Mouse (Mus musculus) kidney, adult 8-10 months (tissue): ENCODE measurements around the gene 1600014C23Rik.

Experiments used
- DNase-seq, 2 experiments: peaks; one replicate each; pipeline ENCODE4 v3.0.0; 2022

Gene 1600014C23Rik

GRCm38 (mm10) chr17:45751359-45751758, 17.7 kb upstream of the 1600014C23Rik start:
- DNase-seq = no peak

- peak; percentile 46 to 72 for DNase-seq
These were observed 15.5 kb upstream of the 1600014C23Rik start for GRCm38 (mm10) chr17:45749100-45749499.

DNA sequence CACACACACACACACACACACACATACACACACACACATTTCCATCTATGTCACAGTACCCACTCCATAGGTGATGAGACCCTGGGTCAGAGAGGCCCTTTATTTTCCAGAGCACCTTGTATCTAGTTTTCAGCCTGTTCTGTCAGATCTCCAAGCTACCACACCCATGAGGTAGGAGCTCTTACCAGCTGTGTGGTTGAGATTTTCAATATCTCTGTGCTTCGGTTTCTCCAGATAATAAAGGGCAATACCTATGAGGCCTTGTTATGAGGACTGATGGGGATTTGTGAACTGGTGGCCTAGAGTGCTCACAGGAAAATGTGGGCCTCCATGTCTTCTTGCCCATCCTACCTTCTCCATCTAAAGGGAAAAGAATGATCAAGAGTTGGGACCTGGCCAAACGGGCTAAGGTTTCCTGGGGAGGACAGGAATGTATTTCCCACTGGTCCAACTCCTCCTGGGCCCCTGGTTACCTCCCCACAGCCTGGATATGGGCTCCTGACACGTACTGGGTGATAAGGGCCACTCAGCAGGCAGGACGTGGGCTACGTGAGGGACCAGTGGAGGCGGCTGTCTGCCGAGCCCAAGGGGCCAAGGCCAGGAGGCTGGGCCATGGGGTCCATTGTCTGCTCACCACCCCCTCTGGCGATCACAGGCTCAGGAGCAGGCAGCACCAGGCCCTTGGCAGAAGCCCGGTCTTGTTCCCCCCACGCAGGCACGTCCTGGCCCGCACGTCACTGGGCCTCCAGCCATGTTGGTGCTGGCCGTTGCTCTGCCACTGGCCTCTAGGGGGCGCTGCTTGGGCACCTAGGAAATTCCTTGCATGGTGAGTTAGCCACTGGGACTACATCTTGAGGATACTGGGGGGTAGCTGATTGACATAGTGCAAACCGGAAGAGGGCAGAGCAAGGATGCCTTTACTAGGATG, 14.5 kb upstream of the 1600014C23Rik start:
- no peak for DNase-seq

DNA sequence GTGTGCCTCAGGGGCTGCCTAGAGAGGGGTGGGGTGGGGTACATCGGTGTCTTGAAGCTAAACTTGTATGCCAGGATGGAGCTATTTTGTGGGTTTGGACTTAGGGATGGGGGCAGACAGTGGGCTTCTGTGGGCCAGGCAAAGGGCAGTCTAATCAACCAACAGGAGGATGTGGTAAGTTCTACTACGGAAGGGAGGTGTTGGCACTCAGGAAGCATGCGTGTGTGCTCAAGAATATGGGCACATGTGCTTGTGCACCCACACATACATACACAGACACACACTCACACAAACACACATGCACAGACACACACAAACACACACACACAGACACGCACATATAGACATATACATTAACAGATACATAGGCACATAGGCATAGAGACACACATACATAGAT, 13.6 kb upstream of the 1600014C23Rik start:
- DNase-seq = no peak

GRCm38 (mm10) chr17:45746755-45747154, 13.1 kb upstream of the 1600014C23Rik start:
- no peak for DNase-seq

DNA sequence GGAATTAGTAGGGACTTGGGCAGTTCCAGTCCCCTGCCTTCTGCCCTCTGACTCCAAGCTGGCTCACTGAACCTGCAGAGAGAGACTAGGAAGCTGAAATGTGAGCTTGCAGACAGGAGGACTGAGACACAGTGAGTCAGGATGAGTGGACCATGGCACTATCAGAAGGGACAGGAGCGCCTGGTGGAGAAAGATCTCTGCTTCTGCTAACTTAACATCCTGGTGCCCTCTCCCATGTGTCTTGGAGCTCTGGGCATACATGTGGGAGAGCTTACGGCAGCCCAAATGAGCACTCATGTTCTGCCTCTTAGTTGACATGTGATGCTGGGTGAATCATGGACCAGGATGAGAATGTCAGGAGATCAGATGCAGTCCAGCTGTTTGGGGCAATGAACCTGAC, 12.0 kb upstream of the 1600014C23Rik start:
- no peak for DNase-seq

GRCm38 (mm10) chr17:45742371-45743147, 8.9 kb upstream of the 1600014C23Rik start:
- no peak for DNase-seq

GRCm38 (mm10) chr17:45737078-45737601, 3.5 kb upstream of the 1600014C23Rik start:
- DNase-seq = no peak

GRCm38 (mm10) chr17:45736311-45737077, 2.9 kb upstream of the 1600014C23Rik start:
- DNase-seq = peak; percentile 66 to 68

DNA sequence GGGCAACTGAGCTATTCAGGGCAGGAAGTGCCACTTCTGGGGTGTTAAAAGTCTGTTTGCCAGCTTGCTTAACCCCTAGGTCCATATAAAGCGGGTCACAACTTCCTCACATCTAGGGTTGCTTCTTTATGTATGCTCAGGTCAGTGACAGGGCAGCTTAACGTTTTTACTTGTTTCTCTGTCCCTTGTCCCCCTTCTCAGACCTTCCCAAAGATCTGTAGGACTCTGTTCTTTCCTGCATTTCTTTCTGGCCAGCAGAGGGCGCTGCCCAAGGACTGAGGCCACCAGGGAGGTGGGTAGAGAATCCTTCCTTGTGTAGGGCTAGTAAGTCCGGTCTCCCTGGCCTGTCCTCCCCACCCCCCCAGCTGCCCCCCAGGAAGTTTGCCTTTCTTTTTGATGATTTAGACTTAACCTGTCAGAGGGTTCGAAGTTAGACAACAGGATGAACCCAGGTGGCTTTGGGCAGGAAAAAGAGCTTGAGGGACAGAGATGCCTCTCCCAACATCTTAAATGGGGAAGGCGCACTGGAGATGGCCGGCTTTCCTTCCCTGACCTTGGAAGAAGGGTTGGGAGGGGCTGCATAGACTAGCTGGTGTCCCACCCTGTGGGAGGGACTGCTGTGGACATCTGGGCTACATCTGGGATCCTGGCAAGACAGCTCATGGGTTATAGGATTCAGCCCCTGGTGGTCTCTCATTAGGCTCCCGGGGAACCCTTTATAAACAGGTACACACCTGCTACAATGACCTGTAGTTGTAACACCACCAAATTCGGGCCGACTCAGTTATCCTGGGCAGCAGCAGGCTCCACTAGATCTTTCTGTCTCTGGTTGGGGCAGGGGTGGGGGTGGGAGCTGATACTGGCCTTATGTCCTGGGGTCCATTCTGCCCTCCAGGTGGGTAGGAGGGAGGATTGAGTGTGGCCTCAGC, 2.0 kb upstream of the 1600014C23Rik start:
- peak; percentile 56 to 83 for DNase-seq

DNA sequence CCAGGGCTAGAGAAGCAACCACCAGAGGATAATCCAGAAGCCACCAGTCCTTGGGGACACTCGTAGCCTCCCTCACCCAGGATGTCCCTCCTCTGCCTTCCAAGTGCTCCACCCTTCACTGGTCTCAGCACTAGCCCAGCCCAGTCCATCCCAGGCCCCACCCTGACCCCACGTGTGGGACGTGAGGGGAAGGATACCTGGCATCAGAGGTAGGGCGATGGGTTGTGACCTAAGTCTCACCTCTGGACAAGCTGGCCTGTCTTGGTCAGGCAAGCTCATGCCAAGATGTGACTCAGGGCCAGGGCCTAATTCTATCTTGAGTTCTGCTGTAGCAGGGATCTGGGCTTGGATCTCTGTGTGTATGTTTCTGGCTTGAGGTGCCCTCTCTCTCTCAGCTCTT, 1.2 kb upstream of the 1600014C23Rik start:
- no peak for DNase-seq

GRCm38 (mm10) chr17:45734333-45734732, 689 bp upstream of the 1600014C23Rik start:
- no peak for DNase-seq

DNA sequence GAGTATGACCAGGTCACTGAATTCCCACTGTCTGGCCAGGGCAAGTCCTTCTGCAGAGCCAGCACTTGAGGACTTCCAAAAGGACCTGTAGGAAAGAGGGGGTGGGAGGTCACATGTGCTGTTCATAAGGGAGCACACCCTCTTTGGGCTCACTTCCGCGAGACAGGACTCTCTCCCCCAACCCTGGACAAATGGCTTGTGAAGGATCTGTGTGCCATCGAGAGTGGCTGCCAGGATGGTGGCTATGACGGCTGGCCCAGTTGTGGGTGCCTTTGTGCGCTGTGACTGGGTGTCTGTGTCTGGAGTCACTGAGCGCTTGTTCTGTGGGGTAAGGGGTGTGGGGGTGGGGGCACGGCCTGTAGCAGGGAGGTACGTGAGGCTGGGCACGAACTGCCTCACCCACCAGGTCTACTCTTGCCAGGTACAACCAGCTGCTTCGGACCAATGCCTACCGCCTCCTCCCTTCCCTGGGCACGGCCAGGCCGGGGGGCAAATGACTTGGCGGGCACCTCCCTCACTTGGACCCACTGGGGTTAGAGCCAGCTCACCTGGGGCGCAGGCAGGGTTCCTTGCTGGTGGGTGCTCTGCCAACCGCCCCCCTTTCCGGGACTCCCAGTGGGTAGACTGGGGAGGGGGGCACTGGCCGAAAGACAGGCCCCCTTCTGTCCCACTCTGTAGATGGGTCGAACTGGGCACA, 458 bp downstream of the 1600014C23Rik start:
- DNase-seq = peak; percentile 32 to 44

GRCm38 (mm10) chr17:45731172-45731864, 2.3 kb downstream of the 1600014C23Rik start:
- DNase-seq = peak; percentile 76 to 90

- no peak for DNase-seq
These were observed 2.9 kb downstream of the 1600014C23Rik start for GRCm38 (mm10) chr17:45730696-45731095.

GRCm38 (mm10) chr17:45729387-45729786, 4.3 kb downstream of the 1600014C23Rik start:
- no peak for DNase-seq

GRCm38 (mm10) chr17:45727983-45728723, 5.5 kb downstream of the 1600014C23Rik start:
- no peak for DNase-seq

DNA sequence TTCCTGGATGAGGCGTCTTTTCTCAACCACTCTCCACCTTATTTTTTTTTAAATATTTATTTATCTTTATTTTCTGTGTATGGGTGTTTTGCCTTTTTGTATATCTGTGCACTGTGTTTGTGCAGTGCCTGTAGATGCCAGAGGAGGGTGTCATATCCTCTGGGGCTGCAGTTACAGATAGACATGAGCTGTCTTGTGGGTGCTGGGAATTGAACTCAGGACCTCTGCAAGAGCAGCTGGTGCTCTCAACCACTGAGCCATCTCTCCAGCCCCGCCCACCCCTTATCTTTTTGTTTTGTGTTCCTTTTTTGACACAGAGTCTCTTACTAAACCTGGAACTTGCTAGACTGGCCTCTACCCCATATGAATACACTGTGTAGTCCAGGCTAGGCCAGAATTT, 6.2 kb downstream of the 1600014C23Rik start:
- DNase-seq = no peak

GRCm38 (mm10) chr17:45726249-45726648, 7.4 kb downstream of the 1600014C23Rik start:
- no peak for DNase-seq

- DNase-seq = no peak
These were observed 9.1 kb downstream of the 1600014C23Rik start for GRCm38 (mm10) chr17:45724574-45724921.
